Mouse (Mus musculus): ENCODE results near the gene Spaca3.

Gene Spaca3

DNA sequence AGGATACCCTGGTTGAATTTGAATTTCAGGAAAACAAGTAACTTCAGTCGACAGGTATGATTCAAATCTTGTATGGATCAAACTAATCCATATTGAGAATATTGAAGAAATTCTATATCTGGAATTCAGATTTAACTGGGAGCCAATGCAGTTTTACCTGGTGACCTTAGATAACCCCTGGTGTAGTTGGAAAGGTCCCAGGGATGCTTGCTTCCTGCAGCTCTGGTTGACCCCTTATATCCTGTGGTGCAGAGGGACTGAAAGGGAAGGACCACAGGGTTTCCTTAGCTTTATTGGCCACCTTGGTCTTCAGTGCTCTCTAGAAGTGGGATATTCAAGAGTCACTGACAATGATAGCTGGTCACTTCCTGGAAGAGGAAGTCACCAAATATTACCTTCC lies 9.9 kb downstream of the Spaca3 start:
- in situ Hi-C loops (cut with MboI, MseI): no loop called here

DNA sequence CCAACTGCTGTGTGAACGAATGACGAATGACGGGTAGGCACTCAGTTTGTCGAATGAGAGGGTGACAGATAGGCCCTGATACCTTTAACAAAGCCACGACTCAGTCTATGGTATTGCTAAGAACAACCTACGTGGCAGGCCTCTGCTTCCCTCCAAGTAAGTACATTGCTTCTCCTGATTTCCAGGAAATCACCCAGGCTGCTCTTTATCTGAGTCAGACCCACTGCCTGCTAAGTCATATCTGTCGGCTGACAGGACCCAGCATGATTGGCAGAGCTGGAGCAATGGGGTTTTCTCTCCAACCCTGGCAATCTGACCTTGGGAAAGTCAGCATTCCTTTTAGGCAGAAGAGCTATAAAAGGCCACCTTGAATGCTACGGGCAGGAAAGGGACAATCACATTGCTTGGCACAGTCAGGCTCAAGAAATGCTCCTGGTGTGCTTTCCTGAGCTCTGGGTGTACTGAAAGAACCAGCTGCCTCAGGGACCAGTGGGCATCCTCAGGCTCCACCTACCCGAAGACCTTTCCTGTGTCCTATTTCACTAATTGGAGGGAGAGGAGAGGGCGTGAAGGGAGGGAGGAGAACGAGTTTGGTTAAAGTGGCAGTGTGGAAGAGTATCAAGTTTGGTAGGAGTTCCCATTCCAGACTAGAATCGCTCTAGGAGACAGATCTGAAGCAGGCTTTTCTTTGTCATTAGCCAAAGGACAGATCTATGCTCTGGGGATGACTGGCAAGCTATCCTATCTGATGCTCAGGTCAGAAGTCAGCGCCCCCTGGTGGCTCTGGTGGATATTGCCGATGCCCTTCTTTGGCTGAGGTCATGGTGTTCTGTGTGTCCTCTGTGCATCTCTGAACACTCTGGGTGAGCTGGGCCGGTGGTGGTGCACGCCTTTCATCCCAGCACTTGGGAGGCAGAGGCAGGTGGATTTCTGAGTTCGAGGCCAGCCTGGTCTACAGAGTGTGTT lies 14.6 kb downstream of the Spaca3 start:
- in situ Hi-C loops (cut with MboI, MseI): no loop called here

- in situ Hi-C loops (cut with MboI, MseI): no loop called here
Measured at GRCm38 (mm10) chr11:80877131-80877651, 19.0 kb downstream of the Spaca3 start.

DNA sequence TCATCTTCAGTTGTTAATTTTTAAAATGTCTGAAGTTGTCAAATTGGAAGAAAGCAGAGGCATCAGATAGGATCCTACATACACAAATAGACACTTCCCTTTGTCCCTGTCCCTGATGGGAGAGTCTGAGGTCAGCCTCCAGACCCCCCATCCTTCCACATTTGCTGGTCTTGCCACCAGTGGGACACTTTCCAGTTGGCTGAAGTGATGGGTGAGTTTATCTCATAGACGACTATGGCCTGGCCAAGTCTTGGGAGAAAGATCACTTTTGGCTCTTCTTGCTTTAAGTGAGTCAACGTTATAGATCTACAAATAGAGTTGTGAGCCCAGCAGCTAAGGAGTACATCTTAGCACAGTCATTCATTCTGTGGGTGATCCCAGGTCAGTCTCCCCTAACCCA lies 19.9 kb downstream of the Spaca3 start:
- in situ Hi-C loops (cut with MboI, MseI): no loop called here

- in situ Hi-C loops (cut with MboI, MseI): no loop called here
Measured at GRCm38 (mm10) chr11:80882229-80882810, 24.2 kb downstream of the Spaca3 start.

GRCm38 (mm10) chr11:80884521-80885231 lies 26.5 kb downstream of the Spaca3 start:
- in situ Hi-C loops (cut with MboI, MseI): no loop called here

DNA sequence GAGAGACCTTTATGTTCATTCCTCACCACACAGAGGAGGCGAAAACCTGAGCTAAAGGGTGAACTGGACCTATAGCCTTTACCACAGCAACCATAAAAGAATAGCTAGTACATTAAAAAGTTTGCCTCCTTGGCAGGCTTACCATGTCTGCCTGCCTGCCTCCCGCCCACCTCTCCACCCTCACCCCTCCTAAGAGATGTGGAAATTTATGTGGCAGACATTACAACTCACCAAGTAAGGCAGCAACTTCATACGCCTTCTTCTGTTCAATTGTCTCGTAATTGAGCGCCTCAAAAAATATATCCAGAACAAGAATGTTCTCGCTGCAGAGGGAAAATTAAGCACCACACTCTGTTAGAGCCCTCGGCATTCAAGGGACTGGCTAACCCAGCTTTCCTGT lies 28.2 kb downstream of the Spaca3 start:
- in situ Hi-C loops (cut with MboI, MseI): no loop called here

DNA sequence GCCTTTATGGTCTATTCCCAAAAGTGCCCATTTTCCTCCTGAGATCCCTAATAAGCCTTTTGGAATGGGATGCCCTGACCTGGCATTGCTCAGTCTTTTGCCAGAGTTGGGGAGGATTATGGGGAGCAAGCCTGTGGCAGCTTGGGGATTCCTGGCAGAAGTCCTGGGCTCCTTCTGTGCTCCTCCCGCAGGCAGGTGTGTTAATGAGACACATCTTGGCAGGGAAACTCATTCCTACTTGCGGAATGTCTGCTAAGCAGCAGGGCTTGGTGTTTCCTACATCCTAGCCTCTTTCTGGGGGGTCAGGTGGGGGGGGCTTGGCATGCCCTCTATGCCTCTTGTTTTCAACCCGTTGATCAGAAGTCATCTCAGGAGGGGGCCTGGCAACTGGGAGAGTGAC lies 28.9 kb downstream of the Spaca3 start:
- in situ Hi-C loops (cut with MboI, MseI): no loop called here

- in situ Hi-C loops (cut with MboI, MseI): no loop called here
Measured at GRCm38 (mm10) chr11:80889336-80890063, 31.3 kb downstream of the Spaca3 start.

DNA sequence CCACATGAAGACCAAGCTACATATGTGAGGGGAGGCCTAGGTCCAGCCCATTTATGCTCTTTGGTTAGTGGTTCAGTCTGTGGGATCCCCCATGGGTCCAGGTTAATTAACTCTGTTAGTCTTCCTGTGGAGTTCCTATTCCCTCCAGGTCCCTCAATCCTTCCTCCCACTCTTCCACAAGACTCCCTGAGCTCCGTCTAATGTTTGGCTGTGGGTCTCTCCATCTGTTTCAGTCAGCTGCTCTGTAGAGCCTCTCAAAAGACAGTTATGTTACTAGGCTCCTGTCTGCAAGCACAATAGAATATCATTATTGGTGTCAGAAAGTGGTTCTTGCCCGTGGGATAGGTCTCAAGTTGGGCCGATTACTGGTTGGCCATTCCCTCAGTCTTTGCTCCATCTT lies 37.7 kb downstream of the Spaca3 start:
- in situ Hi-C loops (cut with MboI, MseI): no loop called here

DNA sequence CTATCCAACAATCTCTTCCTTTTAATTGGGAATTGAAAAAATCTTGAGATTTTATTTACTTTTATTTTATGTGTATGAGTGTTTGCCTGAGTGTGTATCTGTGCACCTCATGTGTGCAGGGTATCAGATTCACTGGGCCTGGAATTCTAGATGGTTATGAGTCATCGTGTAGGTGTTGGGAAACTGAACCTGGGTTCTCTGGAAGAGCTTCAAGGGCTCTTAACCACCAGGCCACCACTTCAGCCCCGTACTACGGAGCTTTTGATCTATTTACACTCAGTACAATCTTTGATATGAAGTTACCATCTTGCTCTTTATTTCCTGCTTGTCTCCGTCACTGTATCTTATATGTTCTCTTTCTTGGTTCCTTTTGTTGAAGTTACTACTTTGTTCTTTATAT lies 42.4 kb downstream of the Spaca3 start:
- in situ Hi-C loops (cut with MboI, MseI): no loop called here

DNA sequence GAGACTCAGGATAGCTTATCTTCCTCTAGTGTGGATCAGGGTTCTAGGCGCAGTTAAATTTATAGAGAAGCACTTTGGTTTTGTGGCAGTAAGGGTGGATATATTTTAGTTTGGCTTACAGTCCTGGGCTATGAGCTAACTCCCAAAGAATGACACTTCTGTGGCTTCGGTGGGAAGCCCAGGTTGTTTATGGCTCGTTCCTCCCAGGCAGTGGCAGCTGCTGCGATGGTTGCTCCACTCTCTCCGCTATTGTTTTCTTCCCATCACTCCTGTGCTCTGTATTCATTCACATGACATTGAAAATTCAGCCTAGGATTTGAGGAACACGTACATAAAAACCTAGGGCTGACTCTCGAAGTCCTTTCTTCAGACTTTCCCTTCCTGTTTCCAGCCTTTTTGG lies 44.5 kb downstream of the Spaca3 start:
- in situ Hi-C loops (cut with MboI, MseI): no loop called here

DNA sequence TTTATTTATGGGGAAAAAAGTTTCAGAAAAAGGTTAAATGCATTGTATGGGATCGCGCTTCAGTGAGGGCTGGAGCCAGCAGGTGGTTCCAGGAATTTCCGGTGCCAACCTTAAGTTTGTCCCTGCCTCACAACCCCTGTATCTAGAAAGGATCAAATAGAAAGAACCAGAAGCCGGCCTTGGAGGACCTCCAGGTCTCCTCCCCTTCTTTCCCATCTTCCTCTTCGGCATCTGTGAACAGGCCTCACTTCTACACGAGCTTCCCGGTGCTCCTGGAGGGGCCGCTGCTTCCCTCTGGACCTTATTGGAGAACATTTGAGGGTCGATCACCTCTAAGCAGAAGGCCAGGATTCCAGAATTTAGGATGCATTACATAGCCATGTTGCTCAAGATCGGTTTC lies 45.3 kb downstream of the Spaca3 start:
- in situ Hi-C loops (cut with MboI, MseI): no loop called here

DNA sequence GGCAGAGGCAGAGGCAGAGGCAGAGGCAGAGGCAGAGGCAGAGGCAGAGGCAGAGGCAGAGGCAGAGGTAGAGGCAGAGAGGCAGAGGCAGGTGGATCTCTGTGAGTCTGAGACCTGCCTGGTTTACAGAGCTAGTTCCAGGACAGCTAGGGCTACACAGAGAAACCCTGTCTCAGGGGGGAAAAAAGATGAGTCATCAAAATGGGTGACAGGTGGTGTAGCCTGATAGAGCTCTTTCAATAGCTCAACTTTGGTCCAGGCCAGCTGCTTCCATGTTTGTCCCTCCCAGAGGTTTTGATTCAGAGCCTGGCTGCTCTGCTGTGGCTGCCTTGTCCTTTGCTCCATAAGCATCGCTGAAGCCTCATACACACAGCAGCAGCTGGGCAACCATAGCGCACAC lies 46.4 kb downstream of the Spaca3 start:
- in situ Hi-C loops (cut with MboI, MseI): no loop called here

GRCm38 (mm10) chr11:80906456-80906855 lies 48.3 kb downstream of the Spaca3 start:
- in situ Hi-C loops (cut with MboI, MseI): no loop called here

DNA sequence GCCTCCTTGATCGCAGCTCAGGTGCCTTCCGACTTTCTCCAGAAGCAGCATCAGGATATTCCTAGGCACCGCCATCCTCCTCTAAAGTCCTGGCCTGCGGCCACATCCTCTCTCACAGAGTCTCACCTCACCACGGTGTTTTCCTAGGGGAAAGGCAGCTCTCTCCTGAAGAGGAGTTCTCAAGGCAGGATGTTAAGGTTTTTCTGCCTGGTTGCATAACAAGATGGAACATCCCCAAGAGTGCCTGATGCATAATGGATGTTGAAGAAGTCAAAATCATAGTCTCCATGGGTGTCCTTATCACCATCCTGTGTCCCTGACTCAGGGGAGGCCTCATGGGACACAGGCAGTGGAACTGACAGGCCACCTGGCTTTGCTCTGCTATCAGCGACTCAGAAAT lies 49.7 kb downstream of the Spaca3 start:
- in situ Hi-C loops (cut with MboI, MseI): no loop called here

DNA sequence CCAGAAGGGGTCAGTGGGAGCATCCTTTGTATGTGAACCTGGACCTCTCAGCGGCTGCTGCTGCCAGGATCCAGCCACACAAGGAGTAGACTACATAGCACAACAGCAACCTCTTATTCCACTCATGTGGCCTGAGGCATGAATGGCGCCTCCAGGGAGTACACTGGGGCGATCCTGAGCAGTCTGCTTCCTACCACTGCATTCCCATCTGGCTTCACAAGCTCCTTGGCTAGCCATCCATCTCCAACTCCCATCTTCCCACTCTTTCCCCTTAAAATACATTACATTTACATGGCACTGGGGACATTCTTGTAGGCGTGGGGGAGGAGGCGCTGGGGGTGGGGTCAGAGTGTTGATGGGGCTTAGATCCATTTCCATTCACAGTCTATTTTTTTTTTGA lies 54.6 kb downstream of the Spaca3 start:
- in situ Hi-C loops (cut with MboI, MseI): no loop called here

DNA sequence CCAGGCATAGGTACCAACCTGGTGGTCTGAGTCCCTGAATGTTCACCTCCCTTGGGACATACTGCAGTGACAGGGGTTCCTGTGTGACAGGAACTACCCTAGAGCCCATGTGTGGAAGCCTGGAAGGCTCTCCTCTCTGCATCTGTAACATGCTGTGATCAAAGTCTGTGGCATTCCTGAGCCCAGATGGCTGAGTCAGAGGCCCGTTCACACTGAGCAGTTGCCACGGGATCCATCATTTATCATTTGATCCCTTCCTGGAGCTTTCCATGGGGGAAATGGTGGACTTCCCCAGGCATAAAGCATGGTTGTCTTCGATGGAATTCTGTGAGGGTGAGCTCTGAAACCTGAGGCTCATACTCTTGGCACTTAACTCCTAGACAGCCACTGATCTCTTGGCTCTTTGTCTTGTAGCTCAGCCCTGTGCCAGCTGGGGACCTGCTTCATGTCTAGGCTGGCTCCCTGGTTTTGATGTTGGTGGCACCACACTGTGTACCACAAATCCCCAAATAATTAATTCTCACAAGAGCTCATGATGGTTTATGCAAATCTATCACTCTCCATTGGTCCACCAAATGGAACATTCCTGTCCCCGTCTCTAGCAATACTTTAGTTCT lies 55.4 kb downstream of the Spaca3 start:
- in situ Hi-C loops (cut with MboI, MseI): no loop called here
